Mouse (Mus musculus) kidney, adult 2 months (tissue): ENCODE results near the gene Zfp82.

ENCODE experiments used
- CTCF ChIP-seq: fragments of 200-500 bp; conservative IDR thresholded peaks from 2 replicates; pipeline ENCODE4 v1.5.1; 2011; ENCODE audit warnings: low read depth, mild to moderate bottlenecking, control low read depth, low read length, moderate library complexity, mixed read lengths; ENCODE audit not compliant: insufficient read depth, insufficient read length
- POLR2A ChIP-seq: fragments of 200-500 bp; IDR thresholded peaks from one replicate; pipeline ENCODE4 v1.6.1; 2011; ENCODE audit warnings: low read depth, low read length, control low read depth

- no peak for TF ChIP-seq POLR2A
- TF ChIP-seq CTCF: no peak
Measured at GRCm38 (mm10) chr7:30010551-30011195, 62.0 kb downstream of the Zfp82 start.
